Mouse (Mus musculus) cerebellum, adult 11-12 months (tissue): ENCODE results near the gene Hook2.
A peak's percentile ranks its signal among the peaks of the same experiment; 100 is the strongest.

ENCODE experiments used
- DNase-seq: peaks from one replicate; pipeline ENCODE4 v3.0.0; 2022

The Hook2 gene

DNA sequence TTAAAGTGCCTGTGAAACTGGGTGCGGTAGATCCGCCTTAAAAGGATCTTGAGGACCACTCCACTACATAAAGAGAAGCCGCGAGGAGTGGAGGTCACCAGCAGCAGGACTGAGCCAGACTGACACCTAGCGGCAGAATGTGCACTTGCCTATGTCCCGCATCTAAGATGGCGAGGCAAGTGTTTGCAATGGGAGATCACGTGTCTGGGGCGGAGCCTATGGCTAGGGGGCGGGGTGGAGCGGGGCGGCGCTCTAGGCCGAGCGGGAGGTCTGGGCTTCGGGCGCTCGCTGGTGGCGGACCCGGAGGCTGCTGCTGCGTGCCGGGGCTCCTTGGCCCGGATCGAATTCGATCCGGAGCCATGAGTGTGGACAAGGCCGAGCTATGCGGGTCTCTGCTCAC, at the start of gene Hook2:
Hook2 (plus strand) TSS at position 255 of the 400 bp plus-strand sequence.
- peak; percentile 96 for DNase-seq

DNA sequence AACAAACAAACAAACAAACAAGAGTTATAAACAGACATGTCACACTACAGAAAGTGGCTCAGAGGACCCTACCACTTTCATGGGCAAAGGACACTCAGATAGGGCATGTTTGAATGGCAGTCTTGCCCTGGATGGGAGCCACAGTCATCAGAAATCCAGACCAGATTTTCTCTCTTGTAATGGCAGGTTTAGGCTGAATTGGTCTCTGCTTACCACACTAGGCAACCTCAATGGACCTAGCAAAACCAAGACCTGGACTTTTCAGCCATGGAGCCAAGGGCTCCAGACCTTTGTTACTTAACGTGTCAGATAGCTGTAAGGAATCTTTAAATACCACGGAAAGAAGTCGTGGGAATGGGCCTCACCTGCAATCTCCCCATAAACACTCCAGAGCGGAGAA, 46.7 kb upstream of the Hook2 start:
- DNase-seq: no peak

- DNase-seq: peak; percentile 83
Observed at GRCm38 (mm10) chr8:84944478-84945160, 45.8 kb upstream of the Hook2 start.

DNA sequence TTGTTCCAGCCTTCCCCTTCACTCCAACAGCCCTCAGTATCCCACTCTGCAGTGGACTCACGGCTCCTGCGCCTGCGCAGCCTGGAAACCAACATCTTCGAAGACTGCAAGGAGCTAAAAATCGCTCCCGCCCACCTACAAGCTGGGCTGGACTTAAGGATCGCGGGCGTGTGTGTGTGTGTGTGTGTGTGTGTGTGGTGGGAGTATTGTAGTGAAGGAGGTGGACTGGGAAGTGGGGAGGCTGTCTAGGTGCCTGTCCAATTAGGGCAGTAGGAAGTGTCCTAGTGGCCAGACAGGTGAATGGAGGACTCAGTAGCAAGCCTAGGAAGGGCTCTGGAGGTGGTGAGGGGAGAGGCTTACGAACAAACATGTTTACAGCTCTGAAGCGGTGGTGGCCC, 45.2 kb upstream of the Hook2 start:
- DNase-seq: peak; percentile 78

GRCm38 (mm10) chr8:84945633-84946527, 44.5 kb upstream of the Hook2 start:
- peak; percentile 84 for DNase-seq

DNA sequence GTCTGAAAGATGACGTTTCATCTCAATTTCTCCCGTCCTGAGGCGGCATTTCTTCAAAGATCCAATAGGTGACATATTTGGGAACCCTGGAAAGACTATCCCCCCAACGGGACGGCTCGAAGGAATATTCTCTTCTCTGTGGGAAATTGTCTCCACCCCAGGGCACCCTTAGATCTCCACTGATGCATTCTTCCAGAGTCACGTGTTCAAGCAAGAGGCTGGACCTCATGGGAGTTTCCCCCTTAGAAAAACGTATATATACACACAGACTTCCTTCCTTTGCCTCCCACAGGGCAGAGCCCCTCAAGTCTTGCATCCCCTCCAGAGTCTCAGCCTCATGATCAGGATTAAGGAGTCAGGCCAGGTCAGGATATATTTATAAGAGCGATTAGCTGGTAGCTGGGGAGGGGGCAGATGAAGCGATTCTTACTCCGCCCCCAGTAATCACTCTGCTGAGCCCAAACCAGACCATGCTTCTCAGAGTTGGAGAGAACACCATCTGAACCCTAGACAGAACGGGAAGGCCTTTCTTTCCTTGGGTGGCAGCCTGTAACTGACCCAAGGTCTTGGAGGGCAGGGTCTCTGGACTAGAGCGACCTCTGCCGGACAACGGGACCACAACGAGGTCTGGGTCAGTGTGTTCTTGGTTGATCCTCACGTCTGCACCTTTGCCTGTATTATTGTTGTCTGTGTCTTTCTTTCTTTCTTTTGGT, 43.7 kb upstream of the Hook2 start, which contains the start of gene Rtbdn:
Rtbdn (plus strand) TSS at position 464 of the 713 bp plus-strand sequence.
- DNase-seq: peak; percentile 73

DNA sequence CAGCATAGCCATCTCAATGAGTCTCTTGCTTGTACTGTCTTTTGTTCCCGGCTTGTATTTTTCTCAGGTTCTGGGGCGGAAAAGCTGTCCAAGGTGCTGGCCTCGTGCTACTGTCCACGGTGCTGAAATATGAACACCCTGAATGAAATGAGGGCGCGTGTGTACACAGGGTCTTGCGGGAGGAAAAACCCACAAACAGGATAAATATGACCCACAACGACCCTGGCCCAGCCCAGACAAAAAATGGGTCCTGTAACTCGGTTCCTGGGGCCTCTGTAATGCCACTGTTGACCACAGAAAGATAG, 43.2 kb upstream of the Hook2 start:
- no peak for DNase-seq

GRCm38 (mm10) chr8:84949753-84950152, 40.6 kb upstream of the Hook2 start:
- DNase-seq: no peak

GRCm38 (mm10) chr8:84952612-84953255, 37.7 kb upstream of the Hook2 start:
- no peak for DNase-seq

- peak; percentile 73 for DNase-seq
Observed at GRCm38 (mm10) chr8:84956768-84957167, 33.6 kb upstream of the Hook2 start.

DNA sequence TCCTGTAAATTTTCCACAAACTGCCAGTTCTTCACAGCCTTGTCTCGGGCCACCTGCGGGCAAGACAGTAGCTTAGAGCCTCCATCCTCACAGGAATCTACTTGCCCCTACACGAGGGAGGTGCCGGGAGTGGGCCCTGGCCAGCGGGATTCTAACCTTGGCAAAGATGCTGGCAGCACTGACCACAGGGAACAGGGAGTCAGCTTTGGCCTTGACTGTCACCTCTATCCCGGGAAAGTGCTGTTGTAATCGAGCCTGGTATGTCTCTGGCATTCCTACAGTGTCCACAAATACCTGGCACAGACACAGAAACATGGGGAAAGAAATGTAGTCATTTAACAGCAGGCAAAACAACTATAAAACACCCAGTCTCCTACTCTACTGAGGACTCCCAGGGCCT, 30.6 kb upstream of the Hook2 start:
- DNase-seq: no peak

- DNase-seq: no peak
Observed at GRCm38 (mm10) chr8:84963952-84964351, 26.5 kb upstream of the Hook2 start.

DNA sequence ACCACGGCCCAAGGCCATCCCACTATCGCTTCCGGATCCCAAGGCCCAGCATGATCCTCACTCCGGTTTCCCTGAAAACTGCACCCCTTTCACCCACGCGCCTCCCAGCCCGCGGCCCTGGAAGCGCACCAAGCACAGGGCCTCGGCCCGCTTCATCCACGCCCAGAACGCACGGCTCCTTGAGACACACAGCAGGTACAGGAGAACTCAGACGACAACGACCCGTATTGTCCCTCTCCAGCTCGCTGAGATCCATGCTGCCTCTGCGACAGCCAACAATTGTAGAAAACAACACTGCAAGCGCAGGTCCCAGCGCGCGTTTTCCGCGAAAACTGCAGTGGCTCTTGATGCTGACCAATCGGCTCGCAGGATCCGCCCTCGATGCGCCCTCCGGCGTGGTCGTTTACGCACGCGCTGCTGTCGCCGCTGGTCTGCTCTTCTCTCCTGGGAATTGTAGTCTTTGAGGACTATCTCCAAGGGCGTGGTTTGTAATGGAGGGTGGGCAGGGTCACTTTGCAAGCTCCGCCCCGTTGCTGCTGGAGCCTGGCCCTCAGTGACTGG, 24.6 kb upstream of the Hook2 start:
- DNase-seq: peak; percentile 96

GRCm38 (mm10) chr8:84966603-84967002, 23.8 kb upstream of the Hook2 start:
- peak; percentile 49 for DNase-seq

DNA sequence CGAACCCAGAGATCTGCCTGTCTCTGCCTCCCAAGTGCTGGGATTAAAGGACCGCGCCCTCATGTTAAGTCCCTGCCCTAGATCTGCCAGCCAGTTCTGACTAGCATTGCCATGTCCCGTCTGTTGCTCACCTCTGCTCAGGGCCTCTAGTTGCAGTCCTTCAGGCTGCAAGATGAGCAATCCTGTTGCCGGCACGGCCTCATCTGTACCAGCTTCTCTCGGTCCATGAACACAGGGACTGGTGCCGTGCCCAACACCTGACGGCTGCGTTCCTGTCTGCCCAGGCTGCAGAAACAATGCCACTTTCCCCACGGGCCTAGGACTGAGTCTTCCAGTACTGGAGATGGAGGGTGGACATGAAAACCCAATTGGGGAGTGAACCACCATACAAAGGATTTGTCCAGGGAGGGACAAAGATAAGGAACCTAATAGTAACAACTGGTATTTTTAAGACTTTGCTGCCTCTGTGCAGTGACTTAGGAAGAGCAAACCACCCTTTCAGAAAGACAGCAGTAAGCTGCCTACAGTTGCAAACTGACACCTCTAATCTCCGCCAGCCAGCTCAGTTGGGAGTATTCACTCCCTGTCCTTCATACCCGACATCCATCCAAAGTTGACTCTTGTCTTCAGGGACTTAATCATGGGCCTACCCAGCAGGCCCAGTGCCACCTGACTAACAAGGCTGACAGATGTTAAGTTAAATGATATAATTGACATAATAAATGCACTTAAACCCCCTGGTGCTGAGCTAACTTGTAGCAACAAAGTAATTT, 22.7 kb upstream of the Hook2 start:
- peak; percentile 53 for DNase-seq

GRCm38 (mm10) chr8:84968650-84969049, 21.8 kb upstream of the Hook2 start:
- DNase-seq: no peak

DNA sequence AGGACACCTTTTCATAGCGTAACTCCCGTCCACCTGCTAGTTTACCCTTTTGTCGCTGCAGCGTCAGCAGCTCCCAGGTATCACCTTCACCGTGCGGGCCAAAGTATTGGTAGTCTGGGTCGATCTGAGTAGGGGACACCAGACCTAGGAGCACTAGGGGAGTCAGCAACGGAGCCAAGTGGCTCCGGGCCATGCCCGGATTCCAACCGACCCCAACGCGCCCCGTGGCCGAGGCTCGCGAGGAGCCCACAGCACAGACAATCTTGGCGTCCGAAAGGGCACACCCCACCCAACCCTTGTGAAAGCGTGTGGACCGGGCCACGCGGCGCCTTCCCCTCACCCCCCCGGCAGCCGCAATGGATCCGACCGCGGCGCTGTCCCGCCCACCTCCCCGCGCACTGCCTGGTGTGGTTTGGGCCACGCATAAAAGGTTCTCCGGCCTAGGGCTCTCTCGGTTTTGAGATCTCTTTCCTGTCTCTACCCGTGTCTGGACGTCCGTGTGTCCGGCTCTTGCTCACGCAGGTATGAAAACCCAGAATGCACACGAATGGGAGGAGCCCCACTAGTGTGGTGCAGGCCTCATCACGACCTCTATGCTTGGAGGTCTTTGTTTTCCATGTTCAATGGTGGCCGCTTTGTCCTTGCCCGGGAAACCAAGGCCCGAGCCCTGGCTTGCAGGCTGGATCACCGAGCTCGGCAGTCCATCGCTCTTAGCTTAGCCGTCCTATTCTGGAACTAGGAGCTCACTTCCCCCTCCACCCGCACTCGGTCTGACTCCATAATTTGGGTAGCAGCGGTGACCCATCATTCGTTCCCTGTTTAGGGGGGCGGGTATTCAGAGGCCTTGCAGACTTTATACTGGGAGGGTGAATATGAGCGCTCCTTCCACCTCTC, 20.9 kb upstream of the Hook2 start, which contains the start of the genes Gm49661, Prdx2 and Rnaseh2a:
Gm49661 (minus strand) TSS at position 193 of the 894 bp plus-strand sequence.
Prdx2 (plus strand) TSS at position 347 of the 894 bp plus-strand sequence.
Rnaseh2a (minus strand) TSS at position 527 of the 894 bp plus-strand sequence.
- peak; percentile 76 for DNase-seq

- DNase-seq: no peak
Observed at GRCm38 (mm10) chr8:84970135-84970790, 20.1 kb upstream of the Hook2 start.

GRCm38 (mm10) chr8:84970913-84971312, 19.5 kb upstream of the Hook2 start:
- no peak for DNase-seq

DNA sequence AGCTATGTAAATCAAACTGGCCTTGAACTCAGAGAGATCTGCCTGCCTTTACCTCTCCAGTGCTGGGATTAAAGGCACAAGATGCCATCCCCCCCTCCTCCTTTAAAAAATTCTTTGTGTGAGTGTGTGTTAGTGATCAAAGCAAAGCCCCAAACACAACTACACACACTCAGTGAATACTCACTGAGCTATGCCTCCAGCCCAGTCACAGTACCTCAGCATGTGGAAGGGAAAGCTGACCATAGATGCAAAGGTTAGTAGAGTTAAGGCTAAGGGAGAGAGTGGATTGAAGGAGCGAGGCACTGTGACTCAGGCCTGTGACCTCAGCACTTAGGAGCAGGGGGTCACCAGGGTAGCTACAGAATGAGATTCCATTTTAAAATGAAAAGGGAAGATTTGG, 17.3 kb upstream of the Hook2 start:
- DNase-seq: no peak
